Mouse (Mus musculus): ENCODE data around the gene Bcl11a.

GRCm38 (mm10) chr11:24132358-24132757 lies 54.5 kb downstream of the Bcl11a start:
- TF ChIP-seq GATA1 (IDR thresholded peaks at IDR 0.05; ENCODE audit: borderline replicate concordance, low read length) (no peak), FLI1 (IDR thresholded peaks at IDR 0.05; ENCODE audit: low read length) (no peak)

All from megakaryocyte, embryonic 14.5 days (primary cell).